Mouse (Mus musculus) embryonic fibroblast, embryonic 13.5 days (primary cell): ENCODE data around the gene Tgm5.
"Not testable (repeated sequence)": the region's sequence is repeated elsewhere in the genome, so short reads cannot be mapped to it uniquely, and the experiment has no call there.

Experiments
- CTCF ChIP-seq: IDR thresholded peaks from 2 replicates; pipeline ENCODE4 v1.5.1; 2011; ENCODE audit warnings: mild to moderate bottlenecking, control low read depth, low read length, moderate library complexity, borderline replicate concordance; ENCODE audit not compliant: insufficient read depth
- POLR2A ChIP-seq: IDR thresholded peaks from 2 replicates; pipeline ENCODE4 v1.6.1; 2011; ENCODE audit warnings: low read depth, mild to moderate bottlenecking, control low read depth, low read length, moderate library complexity

GRCm38 (mm10) chr2:121126302-121126701 is 40.7 kb upstream of the Tgm5 start:
- TF ChIP-seq POLR2A, CTCF: not testable (repeated sequence)
